Mouse (Mus musculus) E14TG2a.4 (cell line): ENCODE data around the gene Oprm1.

Experiments used
- CTCF ChIP-seq: conservative IDR thresholded peaks from 2 replicates; pipeline ENCODE4 v1.5.1; 2014; ENCODE audit warnings: low read length
- POU5F1 ChIP-seq: IDR thresholded peaks from 2 replicates; pipeline ENCODE4 v1.6.1; 2014; ENCODE audit warnings: low read length, borderline replicate concordance

- TF ChIP-seq CTCF (no peak), POU5F1 (no peak)
Observed at GRCm38 (mm10) chr10:7070924-7071323, 312.6 kb downstream of the Oprm1 start.
